Comparison of ENCODE assay signal across 32 mouse cellular contexts in the genomic region with DNA sequence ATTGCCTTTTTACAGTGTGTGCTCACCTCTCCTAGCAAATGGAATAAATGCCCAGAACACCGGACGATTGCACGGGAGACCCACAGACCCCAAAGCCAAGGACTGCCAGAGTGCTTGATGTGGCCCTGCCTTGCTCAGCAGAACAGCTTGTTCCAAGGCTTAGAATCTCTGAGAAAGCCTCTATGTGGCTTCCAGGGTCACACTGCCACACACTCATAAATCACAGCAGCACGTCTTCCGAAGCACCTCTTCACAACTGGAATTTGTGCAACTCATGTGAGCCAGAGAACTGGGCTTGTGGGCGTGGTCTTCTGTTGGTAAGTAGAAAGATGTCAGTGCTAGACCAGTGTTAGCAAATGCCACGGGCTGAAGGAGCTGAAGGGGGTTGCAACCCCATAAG. TPM values are rescaled to one million over a fixed set of nuclear protein-coding genes. Genes with fewer than 3 reads are reported as not detected.
DNase-seq lines count a peak whose midpoint lies in the region; ATAC-seq and TF ChIP-seq lines count a peak whose summit lies in the region.
"Had no signal": no experiment of that assay in that cellular context is flagged by ENCODE, and none has a peak within 500 bp of the region (broad histone marks: within the 10 kb centered on the region; RNA-seq: fewer than 3 reads in every experiment).

No protein-coding gene starts in this region.

- no peak for ATAC-seq in lung, embryonic 14.5 days (ENCODE audit: insufficient read depth)
- ATAC-seq: forebrain, embryonic 13.5 days; forebrain, embryonic 16.5 days; Patski had no signal

- peak; percentile 63 to 71 for DNase-seq in adrenal gland, adult (ENCODE audit: inconsistent age in 2 of 2, low spot score in 1 of 2)
- no peak for DNase-seq in adrenal gland, postnatal 4 days (ENCODE audit: low spot score in 2 of 2)
- DNase-seq in lung, embryonic 14.5 days = peak; percentile 37
- no peak for DNase-seq in lung, adult 18-20 months
- DNase-seq in adrenal gland, postnatal 10 days = peak; percentile 27
- DNase-seq in lung, postnatal 14 days = peak; percentile 20
- DNase-seq in layer of hippocampus, adult 9-10 months (ENCODE audit: low spot score) = no peak
- no peak for DNase-seq in kidney, adult 9 months
- DNase-seq: cerebellum, adult 18-20 months; cerebellum, adult 9-10 months; cerebellum, postnatal 14 days; gastrocnemius, adult 2 months; gastrocnemius, postnatal 14 days; heart, adult 11 months had no signal

- H3K4me1 ChIP-seq in lung, embryonic 14.5 days (ENCODE audit: insufficient read depth) = no peaks in the 10 kb centered on the region
- H3K4me1 ChIP-seq: hindbrain, embryonic 12.5 days had no signal

- WGBS in lung, embryonic 14.5 days = 62% methylated on average over 7 of the region's 7 CpGs

- no peak overlapping the region for H3K4me3 ChIP-seq in lung, embryonic 14.5 days (ENCODE audit: low read depth, low read length)
- H3K4me3 ChIP-seq: forebrain, embryonic 10.5 days; forebrain, embryonic 13.5 days; gastrocnemius, adult 2 months; hindbrain, embryonic 12.5 days; hindbrain, embryonic 15.5 days had no signal

- H3K9ac ChIP-seq in lung, embryonic 14.5 days = no peak overlapping the region
- H3K9ac ChIP-seq: forebrain, embryonic 13.5 days; hindbrain, embryonic 12.5 days; hindbrain, embryonic 15.5 days had no signal

- no peak for TF ChIP-seq CTCF in lung, embryonic 14.5 days (IDR thresholded peaks at IDR 0.05; ENCODE audit: low read depth)

- no peak overlapping the region for H3K27ac ChIP-seq in lung, embryonic 14.5 days (ENCODE audit: low read depth)
- H3K27ac ChIP-seq: forebrain, embryonic 10.5 days; forebrain, embryonic 13.5 days; gastrocnemius, adult 2 months; hindbrain, embryonic 12.5 days; hindbrain, embryonic 15.5 days had no signal

- H3K27me3 ChIP-seq in lung, embryonic 14.5 days (ENCODE audit: insufficient read depth, low read length) = no peaks in the 10 kb centered on the region
- H3K27me3 ChIP-seq: CH12.LX; forebrain, embryonic 13.5 days; hindbrain, embryonic 12.5 days; hindbrain, embryonic 15.5 days; Patski had no signal

- no peaks in the 10 kb centered on the region for H3K36me3 ChIP-seq in lung, embryonic 14.5 days (ENCODE audit: insufficient read depth)
- H3K36me3 ChIP-seq: forebrain, embryonic 10.5 days; G1E; hindbrain, embryonic 12.5 days; hindbrain, embryonic 15.5 days had no signal

- H3K4me2 ChIP-seq in lung, embryonic 14.5 days = no peak overlapping the region
- H3K4me2 ChIP-seq: forebrain, embryonic 13.5 days; heart, embryonic 11.5 days; hindbrain, embryonic 12.5 days; hindbrain, embryonic 15.5 days had no signal

- no peaks in the 10 kb centered on the region for H3K9me3 ChIP-seq in lung, embryonic 14.5 days (ENCODE audit: low read depth, low read length)
- H3K9me3 ChIP-seq: forebrain, embryonic 10.5 days; forebrain, embryonic 13.5 days; hindbrain, embryonic 12.5 days; hindbrain, embryonic 15.5 days had no signal

RNA-seq across cellular contexts. Expression of a gene that starts 55.8 kb away (rescaled TPM):
- total RNA-seq in adrenal gland, postnatal 4 days (2021) = not detected
- not detected in 2 replicates for polyA plus RNA-seq in lung, embryonic 14.5 days (2014; fragmentation: Nextera tagmentation; extraction: Ambion mirVana)
- total RNA-seq in adrenal gland, postnatal 10 days (2021) = not detected
- total RNA-seq: CH12.LX; G1E; gastrocnemius, adult 2 months; gastrocnemius, postnatal 14 days; gastrocnemius, postnatal 4 days; heart, adult 8-10 months; heart, postnatal 25 days; hematopoietic stem cell, adult 5-6 weeks had no signal
- polyA plus RNA-seq: embryonic facial prominence, embryonic 11.5 days; embryonic facial prominence, embryonic 14.5 days; forebrain, embryonic 10.5 days; forebrain, embryonic 13.5 days; forebrain, embryonic 16.5 days; G1E; heart, embryonic 11.5 days; heart, embryonic 14.5 days; heart, postnatal 0 days; hindbrain, embryonic 12.5 days; hindbrain, embryonic 15.5 days; intestine, embryonic 14.5 days had no signal

RNA-seq across cellular contexts. Expression of a gene that starts 57.2 kb away (rescaled TPM):
- under 1 TPM in 1 of 2 experiments, not detected in 1; 0.34 TPM for total RNA-seq in adrenal gland, postnatal 4 days (2021)
- polyA plus RNA-seq in lung, embryonic 14.5 days (2014; fragmentation: Nextera tagmentation; extraction: Ambion mirVana) = not detected in 2 replicates
- not detected for total RNA-seq in adrenal gland, postnatal 10 days (2021)
- total RNA-seq: G1E; gastrocnemius, adult 2 months; gastrocnemius, postnatal 14 days; gastrocnemius, postnatal 4 days; heart, adult 8-10 months; heart, postnatal 25 days had no signal
- polyA plus RNA-seq: embryonic facial prominence, embryonic 11.5 days; embryonic facial prominence, embryonic 14.5 days; forebrain, embryonic 10.5 days; forebrain, embryonic 13.5 days; forebrain, embryonic 16.5 days; heart, embryonic 11.5 days; heart, embryonic 14.5 days; heart, postnatal 0 days; hindbrain, embryonic 12.5 days; hindbrain, embryonic 15.5 days; intestine, embryonic 14.5 days; Patski had no signal

RNA-seq across cellular contexts. Expression of a gene that starts 59.2 kb away (rescaled TPM):
- total RNA-seq in adrenal gland, postnatal 4 days (2021) = not detected
- not detected in 2 replicates for polyA plus RNA-seq in lung, embryonic 14.5 days (2014; fragmentation: Nextera tagmentation; extraction: Ambion mirVana)
- not detected for total RNA-seq in adrenal gland, postnatal 10 days (2021)
- total RNA-seq: gastrocnemius, adult 2 months; gastrocnemius, postnatal 14 days; gastrocnemius, postnatal 4 days; heart, adult 8-10 months; heart, postnatal 25 days; hematopoietic stem cell, adult 5-6 weeks had no signal
- polyA plus RNA-seq: embryonic facial prominence, embryonic 11.5 days; embryonic facial prominence, embryonic 14.5 days; forebrain, embryonic 10.5 days; forebrain, embryonic 13.5 days; forebrain, embryonic 16.5 days; G1E; heart, embryonic 14.5 days; heart, postnatal 0 days; hindbrain, embryonic 12.5 days; hindbrain, embryonic 15.5 days; intestine, embryonic 14.5 days; Patski had no signal

Comparison
In these comparisons a context has a peak if more than half of its experiments do, and no peak if none do; other contexts are left out.
1. DNase-seq: peak in adrenal gland, adult (2 of 2), lung, embryonic 14.5 days (single experiment), adrenal gland, postnatal 10 days (single experiment) and lung, postnatal 14 days (single experiment); none in adrenal gland, postnatal 4 days (0 of 2), lung, adult 18-20 months (0 of 2), layer of hippocampus, adult 9-10 months (single experiment) and kidney, adult 9 months (single experiment).